Mouse (Mus musculus) cerebellum, postnatal 14 days (tissue): ENCODE results near the gene 4933424G06Rik.
A peak's percentile ranks its signal among the peaks of the same experiment; 100 is the strongest.

Source experiments
- DNase-seq, 2 experiments: peaks; one replicate each; pipeline ENCODE4 v3.0.0; 2021; ENCODE audit warnings: mixed read lengths in 2 of 2

The 4933424G06Rik gene

GRCm38 (mm10) chr1:36772198-36772934, 62.4 kb downstream of the 4933424G06Rik start:
- DNase-seq, result no peak

GRCm38 (mm10) chr1:36780793-36781192, 70.8 kb downstream of the 4933424G06Rik start:
- no peak for DNase-seq

- DNase-seq, result peak; percentile 57 to 59
Measured at GRCm38 (mm10) chr1:36782476-36782875, 72.5 kb downstream of the 4933424G06Rik start.

- peak; percentile 96 to 97 for DNase-seq
Measured at GRCm38 (mm10) chr1:36784365-36785134, 74.6 kb downstream of the 4933424G06Rik start.

- DNase-seq, result peak; percentile 79 to 92
Measured at GRCm38 (mm10) chr1:36785238-36785641, 75.3 kb downstream of the 4933424G06Rik start.

- peak; percentile 38 to 58 for DNase-seq
Measured at GRCm38 (mm10) chr1:36786377-36786776, 76.4 kb downstream of the 4933424G06Rik start.

DNA sequence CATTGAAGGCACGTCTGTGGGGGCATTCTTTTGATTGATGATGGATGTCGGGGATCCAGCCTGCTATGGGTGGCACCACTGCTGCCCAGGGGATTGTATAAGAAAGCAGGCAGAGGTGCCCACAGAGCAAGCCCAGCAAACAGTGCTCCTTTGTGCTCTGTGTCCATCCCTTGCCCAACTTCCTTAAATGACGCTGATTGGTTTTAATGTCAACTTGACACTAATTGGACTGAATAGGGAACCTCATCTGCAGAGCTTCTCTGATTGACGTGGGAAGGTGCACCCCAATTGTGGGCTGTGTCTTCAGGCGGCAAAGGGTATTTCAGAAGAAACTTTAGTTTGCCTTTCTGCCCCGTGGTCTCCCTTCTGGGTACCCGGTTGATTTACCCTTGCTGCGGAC, 79.5 kb downstream of the 4933424G06Rik start:
- DNase-seq, result no peak

DNA sequence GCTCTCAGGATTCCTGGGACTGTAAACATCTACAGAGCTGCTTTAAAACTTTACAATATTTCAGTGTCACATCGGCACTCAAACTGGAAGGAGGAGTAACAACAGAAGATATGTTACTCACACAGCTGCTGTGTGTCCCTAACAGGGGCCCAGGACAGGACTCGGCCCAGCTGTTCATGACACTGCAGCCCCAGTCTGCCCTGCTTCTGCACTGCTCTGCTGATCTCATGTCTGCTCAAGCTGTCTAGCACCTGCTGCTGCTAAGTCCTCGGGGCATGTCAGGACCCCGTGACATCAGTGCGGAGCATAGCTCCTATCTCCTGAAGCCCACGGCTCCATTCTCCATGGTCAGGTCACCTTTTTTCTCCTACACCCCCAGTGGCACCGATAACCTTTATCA, 86.8 kb downstream of the 4933424G06Rik start:
- no peak for DNase-seq

DNA sequence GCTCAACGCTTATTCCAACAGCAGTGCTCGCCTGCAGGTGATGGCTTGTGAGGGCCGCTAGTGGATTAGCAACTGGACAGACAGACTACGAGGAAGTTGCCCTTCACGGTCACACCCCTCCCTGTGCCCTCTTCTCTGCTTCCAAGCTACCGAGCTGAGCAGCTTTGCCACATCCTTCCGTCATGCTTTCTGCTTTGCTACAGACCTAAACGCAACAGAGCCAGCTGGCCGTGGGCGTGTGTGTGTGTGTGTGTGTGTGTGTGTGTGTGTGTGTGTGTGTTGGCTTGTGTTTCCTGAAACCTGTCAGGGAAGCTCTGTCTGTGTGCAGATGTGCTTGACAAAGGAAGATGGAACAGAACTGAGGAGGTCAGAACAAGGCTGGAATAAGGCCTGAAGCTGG, 87.5 kb downstream of the 4933424G06Rik start:
- no peak for DNase-seq

GRCm38 (mm10) chr1:36800379-36801011, 90.5 kb downstream of the 4933424G06Rik start:
- no peak for DNase-seq

- no peak for DNase-seq
Measured at GRCm38 (mm10) chr1:36804259-36804658, 94.3 kb downstream of the 4933424G06Rik start.

DNA sequence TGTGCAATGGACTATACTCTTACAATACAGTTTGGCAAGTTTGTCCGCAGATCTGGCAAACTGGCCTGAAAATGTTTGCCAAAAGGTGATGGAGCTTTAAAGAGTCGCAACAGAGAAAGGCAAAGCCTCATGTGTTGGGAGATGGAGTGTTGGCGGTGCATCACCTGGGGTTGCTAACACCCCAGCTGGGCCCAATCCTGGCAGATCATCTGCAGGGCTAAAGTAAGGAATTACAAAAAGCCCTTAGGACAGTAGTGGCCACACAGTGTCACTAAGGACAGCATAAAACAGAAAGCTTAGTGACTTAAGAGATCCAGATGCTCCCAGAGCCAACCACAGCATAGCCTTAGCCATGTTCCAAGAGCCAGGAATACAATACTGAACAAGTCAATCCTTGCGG, 94.9 kb downstream of the 4933424G06Rik start:
- no peak for DNase-seq

- no peak for DNase-seq
Measured at GRCm38 (mm10) chr1:36806181-36806905, 96.4 kb downstream of the 4933424G06Rik start.

DNA sequence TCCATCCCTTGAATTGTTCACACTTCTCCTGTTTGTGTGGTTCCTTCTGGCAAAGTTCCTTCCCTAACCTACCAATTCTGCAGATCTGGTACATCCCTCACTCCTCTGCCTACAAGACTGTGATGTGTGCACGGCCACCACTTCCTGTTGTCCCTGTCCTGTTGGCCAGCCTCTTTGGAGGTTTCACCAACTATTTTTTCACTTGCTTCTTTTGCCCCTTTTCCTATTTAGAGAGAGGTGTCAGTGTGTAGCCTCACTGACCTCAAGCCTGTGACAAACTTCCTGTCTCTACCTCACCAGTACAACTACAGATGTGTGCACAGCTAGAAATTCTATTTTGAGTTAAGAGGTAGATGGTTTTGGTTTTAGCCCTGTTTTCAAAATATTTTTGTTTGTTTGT, 97.1 kb downstream of the 4933424G06Rik start:
- no peak for DNase-seq
